Mouse (Mus musculus) NIH3T3 (cell line): ENCODE measurements around the gene Kcnn1.

Source experiments
- DNase-seq: peaks from one replicate; pipeline ENCODE4 v3.0.0-alpha.2; 2012; ENCODE audit warnings: low read depth

The Kcnn1 gene

DNA sequence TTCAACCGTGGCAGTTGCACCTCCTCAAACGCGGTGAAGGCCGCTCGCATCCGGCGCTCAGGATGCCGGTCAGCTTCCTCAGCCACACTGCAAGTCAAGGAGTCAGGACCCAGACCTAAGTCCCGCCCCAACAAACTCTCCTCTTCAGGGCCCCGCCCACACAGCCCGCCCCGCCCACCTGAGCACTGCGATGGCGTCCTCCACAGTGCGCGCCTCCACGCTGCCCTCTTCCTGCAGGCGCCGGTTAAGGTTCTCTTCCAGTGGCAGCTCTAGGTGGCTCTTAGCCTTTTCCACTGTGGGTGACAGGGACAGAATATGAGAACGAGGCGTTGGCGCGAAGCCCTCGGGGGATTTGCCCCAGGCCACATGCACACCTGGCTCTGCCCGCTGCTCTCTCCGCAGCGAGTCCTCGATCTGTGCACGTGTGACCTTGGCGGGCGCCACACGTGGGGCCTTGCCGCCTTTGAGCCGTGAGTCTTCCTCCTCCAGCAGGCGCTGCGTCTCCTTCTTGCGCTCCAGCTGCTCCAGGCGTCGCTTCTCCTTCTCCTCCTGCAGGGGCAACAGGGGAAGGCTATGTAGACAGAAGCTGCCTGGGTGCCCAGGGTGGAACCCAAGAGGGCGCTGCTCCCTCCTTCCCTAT lies 5.6 kb upstream of the Kcnn1 start:
- DNase-seq = no peak

DNA sequence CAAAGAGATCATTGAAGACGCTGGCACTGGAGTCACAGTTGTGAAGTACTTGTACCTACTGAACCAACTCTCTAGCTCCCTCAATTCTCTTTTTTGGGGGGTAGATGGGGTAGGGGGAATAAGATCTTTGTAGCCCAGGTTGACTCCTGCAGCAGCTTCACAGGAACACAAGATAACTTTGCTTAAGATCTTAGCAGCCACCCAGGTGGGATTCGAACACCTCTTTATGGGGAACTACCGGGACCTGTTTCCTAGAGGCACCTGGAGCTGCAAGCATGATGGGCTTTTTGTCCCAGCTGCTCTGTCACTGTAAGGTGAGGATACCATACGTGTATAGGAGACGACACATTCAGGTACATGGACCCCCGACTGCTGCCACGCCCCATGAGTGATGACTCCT lies 3.5 kb upstream of the Kcnn1 start:
- DNase-seq = no peak

DNA sequence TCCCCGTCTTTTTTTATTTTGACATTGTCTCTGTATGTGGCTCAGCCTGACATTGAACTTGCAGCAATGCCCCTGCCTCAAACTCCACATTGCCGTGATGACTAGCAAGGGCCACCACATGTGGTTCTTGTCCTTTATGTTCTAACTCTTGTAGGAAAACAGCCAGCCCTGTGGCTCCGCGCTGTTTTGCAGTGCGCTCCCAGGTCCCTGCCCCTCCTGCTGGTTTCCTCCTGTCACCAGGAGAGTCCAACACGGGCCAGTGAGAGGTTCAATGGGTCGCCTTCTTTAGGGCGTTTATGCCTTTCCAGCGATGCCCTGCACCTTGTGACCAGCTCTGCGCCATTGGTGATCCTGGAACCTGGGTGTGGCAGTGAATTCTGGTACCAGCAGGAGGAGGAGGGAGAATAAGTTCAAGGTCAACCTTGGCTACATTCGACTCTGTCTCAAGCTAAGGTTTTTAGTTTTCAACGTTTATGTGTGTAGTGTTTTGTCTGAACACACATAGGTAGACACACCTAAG lies 3.0 kb upstream of the Kcnn1 start:
- DNase-seq = no peak

DNA sequence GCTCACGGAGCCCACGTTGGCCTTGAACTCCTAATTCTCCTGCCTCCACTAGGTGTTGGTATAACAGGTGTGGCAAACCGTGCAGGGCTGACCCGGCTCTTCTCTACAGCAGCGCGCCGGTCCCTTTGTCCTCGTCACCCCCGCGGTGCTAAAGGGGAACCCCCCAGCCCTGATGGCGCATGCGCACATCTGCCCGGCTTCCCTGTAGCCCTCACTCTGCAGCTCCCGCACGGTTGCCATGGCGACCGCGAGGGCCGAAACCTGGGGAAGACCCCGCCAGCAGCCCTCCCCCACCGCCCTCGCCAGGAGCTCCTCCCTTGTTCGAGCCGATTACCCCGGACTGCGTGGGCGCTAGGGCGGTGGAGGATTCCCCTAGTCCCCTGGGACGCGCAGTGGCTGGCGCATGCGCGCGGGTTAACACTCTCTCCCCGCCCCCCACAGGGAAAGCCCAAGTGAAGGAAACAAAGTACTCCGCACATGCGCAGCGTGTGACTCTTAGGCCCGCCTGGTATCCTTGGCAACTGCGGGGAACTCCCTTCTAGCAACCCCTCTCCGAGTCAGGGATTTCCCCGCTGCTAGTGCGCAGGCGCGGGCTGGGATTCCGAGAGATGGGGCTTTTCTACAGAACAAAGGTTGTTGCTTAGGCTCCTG lies 2.4 kb upstream of the Kcnn1 start:
- peak; percentile 100 for DNase-seq

DNA sequence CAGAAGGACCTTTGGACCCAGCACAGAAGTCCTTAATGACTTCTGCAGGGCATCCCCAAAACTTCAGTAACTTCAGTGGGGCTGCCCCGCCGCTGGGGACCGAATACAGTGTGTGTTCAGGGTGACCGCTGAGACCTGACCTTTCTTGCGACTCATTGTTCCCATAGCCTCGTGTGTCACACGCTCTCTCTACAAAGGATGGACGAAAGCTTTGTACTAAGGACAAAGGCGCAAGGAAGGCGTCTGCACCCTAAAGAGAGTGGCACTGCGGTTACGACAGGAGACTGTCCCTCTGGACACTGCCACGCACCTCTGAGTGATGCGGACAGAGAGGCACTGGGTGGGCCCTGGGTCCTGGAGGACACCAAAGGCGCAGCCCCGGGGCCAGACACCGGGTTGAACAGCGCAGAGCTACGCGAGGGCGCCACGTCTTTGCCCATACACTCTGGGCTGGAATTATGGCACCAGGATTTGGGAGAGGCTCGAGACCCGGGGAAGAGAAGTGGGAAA lies 1.7 kb upstream of the Kcnn1 start:
- no peak for DNase-seq

DNA sequence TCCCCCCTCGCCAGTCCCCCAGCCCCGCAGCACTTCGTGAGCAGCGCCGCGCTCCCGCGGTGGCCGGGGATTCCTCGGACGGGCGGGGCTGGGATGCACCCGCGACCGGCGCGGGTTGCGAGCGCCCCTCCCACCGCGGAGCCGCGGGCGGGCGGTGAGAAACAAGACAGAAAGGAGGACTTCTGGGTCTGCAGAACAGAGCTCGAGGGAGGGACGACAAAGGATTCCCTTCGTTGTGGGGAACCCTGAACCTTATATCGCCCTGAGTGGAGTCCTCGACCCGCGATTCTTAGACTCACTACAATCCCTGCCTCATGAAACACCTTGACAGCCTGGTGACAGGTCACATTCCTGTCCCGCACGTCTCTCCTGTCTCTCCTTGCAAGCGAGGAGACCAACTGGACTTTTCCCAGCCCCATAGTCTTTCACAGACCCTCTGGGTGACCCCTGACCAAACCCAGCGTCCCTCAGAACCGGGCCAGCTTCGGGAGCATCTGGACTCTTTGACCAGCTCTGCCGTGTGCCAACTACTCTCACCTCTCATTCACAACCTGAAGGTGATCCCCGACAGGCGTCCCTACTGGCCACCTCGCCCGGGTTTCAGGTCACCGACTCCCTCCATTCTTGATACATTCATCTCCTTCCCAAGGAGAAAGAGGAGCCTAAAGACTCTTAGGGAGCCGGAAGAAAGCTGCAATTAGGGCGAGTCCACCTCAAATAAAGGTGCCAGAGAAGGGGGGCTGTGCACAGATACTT lies 1.1 kb upstream of the Kcnn1 start:
- DNase-seq = peak; percentile 44

DNA sequence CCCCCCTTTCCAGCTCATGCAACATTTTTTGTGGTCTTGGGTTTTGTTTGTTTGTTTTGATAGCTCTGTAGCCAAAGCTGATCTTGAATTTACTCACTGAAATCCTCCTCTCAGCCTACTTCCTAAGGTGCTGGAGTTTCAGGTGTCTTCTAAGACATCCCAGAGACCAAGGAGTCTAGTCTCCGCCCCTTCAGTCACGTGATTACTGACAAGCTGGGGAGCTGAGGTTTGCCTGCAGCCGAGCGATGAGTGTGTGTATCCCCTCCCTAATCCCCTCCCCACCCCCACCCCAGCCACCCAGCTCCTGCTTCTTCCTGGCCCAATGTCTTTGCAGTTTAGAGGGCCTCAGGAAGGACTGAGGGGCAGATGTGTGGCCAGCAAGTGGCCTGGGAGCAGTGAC lies 5.5 kb downstream of the Kcnn1 start:
- no peak for DNase-seq

DNA sequence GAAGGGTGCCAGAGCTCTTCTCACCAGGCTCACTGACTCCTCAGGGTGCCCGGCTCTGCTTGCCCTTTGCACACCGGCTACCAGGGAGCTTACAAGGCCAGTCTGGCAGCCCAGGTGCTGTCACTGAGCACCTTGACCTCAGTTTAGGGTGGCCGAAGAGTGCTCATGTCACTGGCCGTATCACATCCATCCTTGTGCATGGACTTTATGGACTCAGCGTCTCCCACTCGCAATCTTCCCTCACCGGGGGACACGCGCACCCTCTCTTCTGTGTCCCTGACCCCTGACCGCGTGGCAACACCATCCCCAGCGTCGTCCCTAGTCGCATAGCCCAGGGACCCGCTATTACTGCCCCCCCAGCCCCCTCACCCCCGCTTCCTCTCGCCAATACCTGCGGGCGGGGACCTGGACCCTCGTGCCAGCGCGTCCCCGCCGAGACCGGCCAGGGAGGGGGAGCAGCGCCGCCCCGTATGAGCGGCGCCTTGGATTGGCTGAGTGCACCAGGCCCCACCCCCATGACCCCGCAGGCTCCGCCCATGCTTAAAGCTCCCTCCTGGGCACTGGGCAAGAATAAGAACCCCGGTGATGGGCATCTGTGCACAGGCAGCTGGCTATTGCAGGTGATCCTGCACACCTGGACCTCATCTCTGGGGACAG lies 6.4 kb downstream of the Kcnn1 start:
- peak; percentile 61 for DNase-seq

DNA sequence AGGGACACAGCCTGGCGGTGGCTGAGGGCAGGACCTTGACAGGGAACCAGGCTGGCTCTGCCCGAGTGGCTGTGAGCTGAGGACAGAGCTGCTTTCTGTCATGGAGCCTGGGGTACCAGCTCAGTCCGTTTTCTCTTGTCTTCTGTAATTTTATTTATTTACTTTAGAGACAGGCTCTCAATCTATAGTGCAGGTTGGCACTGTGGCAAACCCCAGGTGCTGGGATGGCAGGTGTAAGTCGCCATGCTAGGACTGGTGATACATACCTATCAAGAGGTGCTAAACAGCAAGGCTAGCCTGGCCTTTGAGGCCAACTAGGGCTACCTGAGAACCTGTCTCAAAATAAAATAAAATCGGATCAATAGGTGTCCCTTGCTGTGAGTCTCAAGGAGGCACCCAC lies 7.0 kb downstream of the Kcnn1 start:
- DNase-seq = no peak

DNA sequence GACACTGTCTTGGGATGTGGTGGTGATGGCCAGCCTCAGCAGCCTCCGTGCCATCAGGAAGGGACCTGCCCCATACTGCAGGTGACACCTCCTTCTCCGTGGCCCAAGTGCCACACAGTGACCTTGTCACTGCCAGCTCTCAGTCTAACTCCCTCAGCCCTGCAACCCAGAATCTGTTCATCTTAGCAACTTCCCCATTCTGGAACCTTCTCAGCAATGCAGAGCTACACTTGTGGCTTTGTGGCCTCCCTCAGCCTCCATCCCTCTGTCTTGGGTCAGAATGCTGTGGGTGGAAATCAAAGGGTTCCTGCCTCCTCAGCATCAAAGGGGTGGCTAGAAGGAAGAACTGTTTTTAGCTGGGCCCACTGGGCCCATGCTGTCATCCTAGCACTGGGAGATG lies 9.2 kb downstream of the Kcnn1 start:
- DNase-seq = no peak

DNA sequence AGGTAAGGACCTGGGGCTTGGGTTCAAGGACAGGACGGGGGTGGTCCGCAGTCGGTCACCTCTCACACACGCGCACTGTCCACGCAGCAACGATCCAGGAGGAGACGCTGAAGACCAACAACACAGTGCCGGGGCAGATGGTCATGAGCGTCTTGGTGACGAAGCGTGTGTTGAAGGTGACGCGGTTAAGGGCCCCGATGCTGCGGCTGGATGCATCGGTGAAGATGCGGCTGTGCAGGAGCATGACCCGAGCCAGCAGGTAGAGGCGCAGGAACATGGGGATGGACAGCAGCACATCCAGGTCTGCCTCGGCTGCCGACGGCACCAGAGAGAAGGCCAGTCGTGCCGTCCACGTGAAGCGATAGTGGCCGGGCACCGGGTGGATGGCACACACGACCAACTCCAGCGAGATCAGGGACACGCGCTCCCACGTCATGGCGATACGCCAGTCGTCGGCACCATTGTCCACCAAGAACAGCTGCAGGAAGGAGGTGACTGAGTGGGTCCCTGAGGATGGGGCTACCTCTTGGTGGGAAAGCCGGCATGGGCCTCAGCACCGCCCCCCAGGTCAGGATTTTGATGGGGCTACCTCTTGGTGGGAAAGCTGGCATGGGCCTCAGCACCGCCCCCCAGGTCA lies 10.3 kb downstream of the Kcnn1 start:
- DNase-seq = no peak

DNA sequence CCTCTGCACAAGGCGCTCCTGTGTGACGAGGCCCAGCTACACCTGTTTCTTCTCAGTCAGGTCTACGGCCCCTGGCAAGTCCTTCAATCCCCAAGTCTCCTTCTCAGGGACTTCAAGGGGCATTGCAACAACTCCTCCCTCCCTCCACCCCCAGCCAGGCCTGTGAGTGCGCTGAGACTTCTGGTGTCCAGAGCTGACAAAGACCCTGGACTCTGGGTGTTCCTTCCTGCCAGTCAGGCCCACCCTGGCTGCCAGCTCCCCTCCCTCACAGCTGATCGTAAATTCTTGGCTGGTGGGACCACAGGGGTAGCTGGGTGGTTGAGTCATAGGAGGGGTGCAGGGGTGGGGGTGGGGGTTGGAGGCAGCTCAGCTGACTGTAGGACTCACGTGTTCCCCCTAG lies 11.2 kb downstream of the Kcnn1 start:
- no peak for DNase-seq

DNA sequence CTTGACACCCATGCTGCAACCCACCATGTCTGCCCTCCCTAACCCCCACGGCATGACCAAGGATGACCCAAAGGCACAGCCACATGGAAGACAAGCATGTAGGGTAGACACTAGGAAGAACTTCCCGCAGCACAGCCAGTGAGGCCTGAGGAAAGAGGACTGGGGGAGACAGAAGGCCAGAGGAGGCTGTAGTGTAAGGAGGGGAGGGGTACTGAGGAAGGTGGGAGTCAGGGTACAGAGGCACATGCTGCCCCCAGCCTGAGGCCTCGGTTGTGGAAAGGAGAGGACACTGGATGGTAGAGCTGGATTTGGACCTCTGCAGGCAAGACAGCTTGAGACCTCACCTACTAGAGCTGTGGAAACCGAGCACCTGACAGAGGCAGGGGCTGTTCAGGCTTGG lies 12.1 kb downstream of the Kcnn1 start:
- no peak for DNase-seq

DNA sequence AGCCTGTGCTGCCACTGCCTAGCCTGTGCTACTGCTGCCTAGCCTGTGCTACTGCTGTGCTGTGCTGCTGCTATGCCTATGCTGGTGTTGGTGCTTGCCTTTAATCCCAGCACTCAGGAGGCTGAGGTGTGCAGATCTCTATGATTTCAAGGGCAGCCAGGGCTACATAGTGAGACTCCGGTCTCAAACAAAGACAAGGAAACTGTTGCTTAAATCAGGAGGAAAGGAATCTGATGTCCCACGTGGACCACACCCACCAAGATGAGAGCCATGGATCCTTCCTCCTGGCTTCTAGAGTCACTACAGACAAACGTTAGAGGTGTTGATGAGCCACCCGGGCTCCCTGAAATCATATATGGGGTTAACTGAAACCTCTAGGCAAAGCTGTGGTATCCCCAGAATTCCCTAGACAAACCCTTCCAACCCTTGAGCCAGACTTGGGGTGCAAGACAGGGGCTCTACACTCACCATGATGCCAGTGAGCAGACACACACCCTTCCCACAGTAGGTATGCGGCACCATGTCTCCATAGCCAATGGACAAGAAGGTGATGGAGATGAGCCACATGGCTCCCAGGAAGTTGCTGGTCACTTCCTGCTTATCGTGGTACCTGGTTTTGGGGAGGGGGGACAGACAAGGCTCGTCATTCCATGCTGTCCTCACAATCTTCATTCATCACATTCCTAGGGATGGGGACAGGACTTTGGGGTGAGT lies 12.8 kb downstream of the Kcnn1 start:
- no peak for DNase-seq

DNA sequence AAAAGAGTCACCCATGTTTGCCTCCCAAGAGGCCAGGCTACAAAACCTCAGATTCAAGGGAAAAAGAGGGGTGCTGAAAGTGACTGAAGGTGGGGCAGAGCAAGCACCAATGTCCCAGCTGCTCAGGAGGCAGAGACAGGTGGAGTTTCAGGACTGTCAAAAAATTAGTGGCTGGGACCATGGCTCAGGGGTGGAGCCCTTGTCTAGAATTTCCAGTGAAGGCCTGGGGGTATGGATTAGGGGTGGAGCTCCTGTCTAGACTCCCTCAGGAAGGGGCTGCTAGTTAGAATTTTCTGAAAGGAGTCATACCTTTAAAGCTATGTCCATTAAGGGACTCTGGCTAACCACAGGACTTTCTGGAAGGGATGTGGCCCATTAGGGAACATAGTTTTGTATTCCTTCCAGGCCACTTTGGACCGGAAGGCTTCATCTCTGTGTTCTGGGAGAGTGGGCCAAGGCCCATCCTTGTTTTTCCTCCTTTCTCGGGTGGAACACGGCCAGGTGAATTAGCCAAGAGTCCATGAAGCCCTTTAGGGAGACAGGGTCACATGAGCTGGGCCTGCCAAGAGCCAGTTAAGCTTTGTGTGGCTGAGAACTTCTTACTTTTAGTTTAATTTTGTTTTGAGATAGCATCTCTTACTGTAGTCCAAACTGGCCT lies 13.6 kb downstream of the Kcnn1 start:
- DNase-seq = peak; percentile 70

DNA sequence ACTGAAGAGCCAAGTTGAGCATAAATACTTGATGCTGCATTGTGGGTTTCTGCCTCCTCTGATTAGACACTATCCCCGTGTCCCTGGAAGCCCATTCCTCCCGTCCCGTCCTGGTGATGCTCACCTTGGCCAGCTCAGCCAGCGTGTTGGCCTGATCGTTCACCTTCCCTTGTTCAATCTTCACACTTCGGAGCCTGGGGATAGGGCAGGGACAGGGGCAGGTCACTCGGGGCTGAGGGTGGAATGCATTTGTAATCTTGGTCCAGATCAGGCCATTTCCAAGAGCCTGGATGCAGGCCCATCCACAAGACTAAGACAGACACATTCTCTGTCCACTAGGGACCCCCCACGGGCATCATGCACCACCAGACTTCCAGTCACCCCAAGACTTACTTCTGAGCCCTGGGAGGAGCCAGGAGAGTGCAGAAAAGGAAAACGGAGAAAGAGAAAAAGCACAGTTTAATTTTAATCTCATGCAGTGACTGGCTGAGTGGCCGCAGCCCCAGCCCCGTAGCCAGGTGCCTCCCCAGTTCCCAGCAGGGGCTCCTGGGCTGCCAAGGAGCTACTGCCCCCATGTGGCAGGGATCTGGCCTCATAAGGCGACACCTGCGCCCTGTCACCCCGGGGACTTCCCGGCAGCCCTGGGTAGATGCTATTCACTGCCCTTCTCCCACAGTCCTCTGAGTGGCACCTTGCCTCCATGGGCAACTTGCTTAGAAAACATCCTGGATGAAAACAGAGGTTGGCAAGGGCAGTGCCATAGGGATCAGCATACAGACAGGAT lies 16.5 kb downstream of the Kcnn1 start:
- no peak for DNase-seq

DNA sequence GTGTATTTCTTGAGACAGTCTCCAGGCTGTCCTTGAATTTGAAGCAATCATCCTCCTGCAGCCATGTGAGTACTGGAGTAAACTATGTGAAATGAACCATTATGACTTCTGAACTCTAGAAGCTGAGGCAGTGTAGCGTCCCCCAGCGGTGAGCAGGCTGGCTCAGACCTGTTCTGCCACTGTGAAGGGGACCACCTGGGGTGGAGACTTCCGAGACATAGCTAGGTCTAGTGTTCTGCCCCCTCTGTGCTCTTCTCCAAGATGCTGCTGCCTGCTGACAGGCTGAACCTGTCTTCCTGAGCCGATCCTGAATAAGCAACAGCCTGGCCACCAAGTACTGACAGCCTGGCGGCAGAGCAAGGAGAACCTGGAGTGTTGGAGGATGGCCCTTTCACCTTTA lies 17.9 kb downstream of the Kcnn1 start:
- DNase-seq = no peak

DNA sequence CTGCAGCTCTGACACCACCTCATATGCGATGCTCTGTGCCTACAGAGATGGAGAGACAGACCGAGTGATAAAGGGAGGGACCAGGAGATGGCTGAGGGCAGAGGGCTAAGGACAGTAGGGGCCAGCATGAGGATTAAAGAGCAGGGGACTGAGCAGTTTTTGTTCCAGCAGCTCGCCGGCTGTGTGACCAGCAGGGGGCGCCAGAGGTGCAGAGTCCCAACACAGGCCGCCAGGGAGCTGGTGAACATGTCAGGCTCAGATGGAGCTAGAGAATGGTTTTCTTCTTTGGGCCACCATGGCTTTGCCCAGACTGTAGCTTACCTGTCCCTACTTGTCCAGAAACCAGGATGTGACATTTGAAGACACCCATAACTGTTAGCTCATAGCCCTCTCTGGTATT lies 18.5 kb downstream of the Kcnn1 start:
- DNase-seq = peak; percentile 94

DNA sequence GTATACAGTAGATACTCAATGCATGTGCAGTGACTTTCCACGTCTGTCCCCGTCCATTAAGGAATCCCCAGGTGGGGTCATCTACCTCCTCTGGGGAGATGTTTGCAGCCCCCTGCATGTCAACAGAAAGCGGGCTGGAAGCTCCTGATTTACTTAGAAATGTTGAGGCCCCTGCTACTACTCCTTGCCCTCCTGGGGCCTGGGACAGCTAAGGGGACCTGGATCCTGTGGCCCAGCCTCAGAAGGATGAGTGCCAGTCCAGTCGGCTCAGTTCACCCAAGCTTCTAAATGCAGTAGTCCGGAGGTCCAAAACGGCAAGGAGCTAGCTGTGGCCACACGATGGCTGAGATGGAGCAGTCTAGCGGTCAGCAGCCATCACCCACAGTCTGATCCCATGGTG lies 19.1 kb downstream of the Kcnn1 start:
- DNase-seq = no peak

DNA sequence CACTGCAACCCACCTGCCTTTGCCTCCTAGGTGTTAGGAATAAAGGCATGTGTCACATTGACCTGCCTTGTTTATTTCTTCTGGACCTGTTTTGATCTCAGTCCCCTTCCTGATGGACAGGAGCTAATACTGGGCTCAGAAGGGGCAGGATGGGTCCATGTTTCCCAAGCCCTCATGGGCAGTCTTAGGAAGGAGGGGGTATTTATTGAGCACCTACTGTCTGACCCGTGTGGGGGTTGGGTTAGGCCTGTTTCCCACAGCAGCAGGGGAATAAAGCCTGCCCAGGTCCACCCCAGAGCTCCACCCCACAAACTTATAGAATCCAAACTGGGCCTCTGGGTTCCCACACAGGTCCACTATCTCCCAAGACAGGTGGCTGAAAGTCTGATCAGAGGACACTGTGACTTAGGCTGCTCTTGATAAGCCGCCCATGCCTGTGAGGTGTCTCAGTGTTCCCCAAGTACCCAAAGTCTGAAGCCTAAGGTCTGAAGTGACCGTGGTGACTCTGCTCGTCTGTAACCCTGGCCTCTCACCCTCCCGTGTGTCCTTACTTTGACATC lies 19.8 kb downstream of the Kcnn1 start:
- no peak for DNase-seq
